Mouse (Mus musculus): ENCODE data around the gene St3gal5.

- TF ChIP-seq USF2 (IDR thresholded peaks at IDR 0.05; ENCODE audit: borderline replicate concordance in 1 of 2, insufficient read depth in 1 of 2, low read depth in 1 of 2, low read length in 2 of 2) (no peak), POLR2AphosphoS2 (IDR thresholded peaks at IDR 0.05; ENCODE audit: low read length) (no peak), POLR2A (IDR thresholded peaks at IDR 0.05; ENCODE audit: control insufficient read depth in 1 of 2, insufficient read depth in 1 of 2, low read depth in 1 of 2, low read length in 2 of 2, poor library complexity in 1 of 2) (no peak), POLR2AphosphoS5 (IDR thresholded peaks at IDR 0.05; ENCODE audit: borderline replicate concordance, low read depth, low read length) (no peak), EP300 (IDR thresholded peaks at IDR 0.05; ENCODE audit: low read depth in 1 of 2, low read length in 2 of 2) (no peak), ZMIZ1 (IDR thresholded peaks at IDR 0.05; ENCODE audit: low read depth, low read length) (0 out of 2 replicates have a peak, but pooled peaks have one; percentile 34), CTCF (IDR thresholded peaks at IDR 0.05 in 2 of 3, conservative IDR thresholded peaks at IDR 0.05 in 1 of 3; ENCODE audit: control insufficient read depth in 1 of 3, insufficient read depth in 1 of 3, low read depth in 2 of 3, low read length in 3 of 3, poor library complexity in 1 of 3, severe bottlenecking in 1 of 3) (peak in 1 of 3 experiments; percentile 20; a peak in 2 of 6 replicates), ZNF384 (IDR thresholded peaks at IDR 0.05; ENCODE audit: low read depth, low read length) (no peak), MXI1 (IDR thresholded peaks at IDR 0.05; ENCODE audit: low read depth, low read length) (no peak), CHD1 (IDR thresholded peaks at IDR 0.05; ENCODE audit: low read depth, low read length) (no peak), RAD21 (IDR thresholded peaks at IDR 0.05; ENCODE audit: low read depth, low read length) (no peak), USF1 (IDR thresholded peaks at IDR 0.05; ENCODE audit: low read depth, low read length) (no peak)
Measured at GRCm38 (mm10) chr6:72098691-72099090, 1.3 kb downstream of the St3gal5 start.
